In the genomic region with DNA sequence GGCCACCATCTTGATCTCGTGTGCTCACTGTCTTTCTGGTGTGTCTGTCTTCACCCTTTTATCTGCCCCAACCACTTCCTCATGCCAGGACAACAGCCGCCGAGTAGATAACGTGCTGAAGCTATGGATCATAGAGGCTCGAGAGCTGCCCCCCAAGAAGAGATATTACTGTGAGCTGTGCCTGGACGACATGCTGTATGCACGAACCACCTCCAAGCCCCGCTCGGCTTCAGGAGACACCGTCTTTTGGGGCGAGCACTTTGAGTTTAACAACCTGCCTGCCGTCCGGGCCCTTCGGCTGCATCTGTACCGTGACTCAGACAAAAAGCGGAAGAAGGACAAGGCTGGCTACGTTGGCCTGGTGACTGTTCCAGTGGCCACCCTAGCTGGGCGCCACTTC, we compare ENCODE assay signal across 15 mouse cellular contexts. TPM values are rescaled to one million over a fixed set of nuclear protein-coding genes. Genes with fewer than 3 reads are reported as not detected.
DNase-seq lines count a peak whose midpoint lies in the region; ATAC-seq and TF ChIP-seq lines count a peak whose summit lies in the region.
"Had no signal": no experiment of that assay in that cellular context is flagged by ENCODE, and none has a peak within 500 bp of the region (broad histone marks: within the 10 kb centered on the region; RNA-seq: fewer than 3 reads in every experiment).

No protein-coding gene starts in this region.

- no peak overlapping the region for H3K9ac ChIP-seq in stomach, embryonic 15.5 days
- no peak overlapping the region for H3K9ac ChIP-seq in stomach, postnatal 0 days (ENCODE audit: low read length)
- H3K9ac ChIP-seq in liver, embryonic 11.5 days (ENCODE audit: low read depth, low read length): peak overlapping the region; percentile 61
- H3K9ac ChIP-seq: neural tube, embryonic 13.5 days had no signal

- no peak for TF ChIP-seq CTCF in stomach, postnatal 0 days (IDR thresholded peaks at IDR 0.05; ENCODE audit: low read depth)

- H3K9me3 ChIP-seq in stomach, embryonic 15.5 days: no peaks in the 10 kb centered on the region
- no peaks in the 10 kb centered on the region for H3K9me3 ChIP-seq in stomach, postnatal 0 days (ENCODE audit: control insufficient read depth, low read length)
- H3K9me3 ChIP-seq in liver, embryonic 11.5 days (ENCODE audit: control insufficient read depth, low read length): no peaks in the 10 kb centered on the region
- H3K9me3 ChIP-seq: neural tube, embryonic 13.5 days had no signal

- no peak for TF ChIP-seq EP300 in stomach, postnatal 0 days (optimal IDR thresholded peaks at IDR 0.05)

- no peak overlapping the region for H3K4me3 ChIP-seq in stomach, embryonic 15.5 days (replicated peaks)
- no peak overlapping the region for H3K4me3 ChIP-seq in stomach, postnatal 0 days (ENCODE audit: low read depth, low read length)
- H3K4me3 ChIP-seq in liver, embryonic 11.5 days (ENCODE audit: low read depth, low read length): peak overlapping the region; percentile 35; the same call in 1 of the 2 replicates
- H3K4me3 ChIP-seq: neural tube, embryonic 13.5 days had no signal

- WGBS in stomach, embryonic 15.5 days: 83% methylated on average over 18 of the region's 18 CpGs
- 88% methylated on average over 18 of the region's 18 CpGs for WGBS in stomach, postnatal 0 days
- WGBS in liver, embryonic 11.5 days: 49% methylated on average over 18 of the region's 18 CpGs

- peak; percentile 40; the same call in 1 of the 2 replicates for ATAC-seq in stomach, embryonic 15.5 days (ENCODE audit: insufficient read depth, low FRiP score, low read depth)
- no peak for ATAC-seq in stomach, postnatal 0 days (ENCODE audit: low FRiP score, low TSS enrichment)
- ATAC-seq in liver, embryonic 11.5 days (replicated peaks; ENCODE audit: low FRiP score): peak; percentile 85

- no peaks in the 10 kb centered on the region for H3K27me3 ChIP-seq in stomach, embryonic 15.5 days (replicated peaks)
- H3K27me3 ChIP-seq in stomach, postnatal 0 days (ENCODE audit: control insufficient read depth, insufficient read depth, low read length): no peaks in the 10 kb centered on the region
- 0 out of 2 replicates have a peak, but pooled peaks cover 3% of the 10 kb centered on the region for H3K27me3 ChIP-seq in liver, embryonic 11.5 days (replicated peaks; ENCODE audit: control insufficient read depth, insufficient read depth, low read length)
- H3K27me3 ChIP-seq: neural tube, embryonic 13.5 days had no signal

- H3K27ac ChIP-seq in stomach, embryonic 15.5 days: no peak overlapping the region
- H3K27ac ChIP-seq in stomach, postnatal 0 days (replicated peaks): no peak overlapping the region
- peak overlapping the region; percentile 69 for H3K27ac ChIP-seq in liver, embryonic 11.5 days (ENCODE audit: low read depth, low read length)
- H3K27ac ChIP-seq: neural tube, embryonic 13.5 days had no signal

- H3K4me2 ChIP-seq in stomach, embryonic 15.5 days: no peak overlapping the region
- no peak overlapping the region for H3K4me2 ChIP-seq in stomach, postnatal 0 days (replicated peaks; ENCODE audit: low read depth)
- H3K4me2 ChIP-seq in liver, embryonic 11.5 days: peak overlapping the region; percentile 65
- H3K4me2 ChIP-seq: neural tube, embryonic 13.5 days had no signal

- H3K4me1 ChIP-seq in stomach, embryonic 15.5 days: peaks cover 21% of the 10 kb centered on the region
- no peaks in the 10 kb centered on the region; the same call in 1 of the 2 replicates for H3K4me1 ChIP-seq in stomach, postnatal 0 days (replicated peaks; ENCODE audit: control insufficient read depth, insufficient read depth)
- peaks cover 42% of the 10 kb centered on the region for H3K4me1 ChIP-seq in liver, embryonic 11.5 days (replicated peaks; ENCODE audit: control insufficient read depth, insufficient read depth, low read length)

- peaks cover 25% of the 10 kb centered on the region; the same call in 1 of the 2 replicates for H3K36me3 ChIP-seq in stomach, embryonic 15.5 days
- no peaks in the 10 kb centered on the region; the same call in 1 of the 2 replicates for H3K36me3 ChIP-seq in stomach, postnatal 0 days (ENCODE audit: control insufficient read depth, insufficient read depth, low read length)
- H3K36me3 ChIP-seq in liver, embryonic 11.5 days (ENCODE audit: control insufficient read depth, insufficient read depth, low read length): peaks cover 9% of the 10 kb centered on the region

- DNase-seq in adrenal gland, adult 2 months: peak; percentile 35
- no peak for DNase-seq in adrenal gland, postnatal 14 days
- no peak for DNase-seq in stomach, postnatal 0 days (ENCODE audit: low spot score)
- DNase-seq in liver, embryonic 11.5 days (ENCODE audit: low spot score): no peak
- DNase-seq in ovary, postnatal 14 days (ENCODE audit: low spot score): no peak
- no peak for DNase-seq in kidney, postnatal 36 days
- no peak for DNase-seq in lung, adult 18-20 months
- DNase-seq: adrenal gland, postnatal 25 days; cerebellum, adult 11 months; heart, postnatal 36 days; kidney, adult 9 months; layer of hippocampus, adult 9-11 months; lung, adult 2 months had no signal

RNA-seq across cellular contexts. Expression of a gene that starts 15.8 kb away (rescaled TPM):
- total RNA-seq in adrenal gland, adult 2 months (2021): 10 to 100 TPM; 14.3 to 21.8 TPM
- 51.6 and 56.0 TPM in 2 replicates for polyA plus RNA-seq in adrenal gland, adult 2 months (2012; rRNA removed)
- total RNA-seq in adrenal gland, postnatal 14 days (2021): 16.0 and 17.3 TPM in 2 replicates
- polyA plus RNA-seq in stomach, embryonic 15.5 days (2015; fragmentation: Nextera tagmentation; extraction: Ambion mirVana): 2.0 and 2.2 TPM in 2 replicates
- 0.61 and 0.70 TPM in 2 replicates for polyA plus RNA-seq in stomach, postnatal 0 days (2015; fragmentation: Nextera tagmentation; extraction: Ambion mirVana)
- 1.4 and 1.6 TPM in 2 replicates for polyA plus RNA-seq in liver, embryonic 11.5 days (2014; fragmentation: Nextera tagmentation; extraction: Ambion mirVana)

RNA-seq across cellular contexts. Expression of a gene that starts 16.1 kb away (rescaled TPM):
- 1 to 10 TPM; 4.6 to 8.7 TPM for total RNA-seq in adrenal gland, adult 2 months (2021)
- 6.9 and 7.1 TPM in 2 replicates for polyA plus RNA-seq in adrenal gland, adult 2 months (2012; rRNA removed)
- total RNA-seq in adrenal gland, postnatal 14 days (2021): 5.2 and 5.3 TPM in 2 replicates
- 13.3 and 14.9 TPM in 2 replicates for polyA plus RNA-seq in stomach, embryonic 15.5 days (2015; fragmentation: Nextera tagmentation; extraction: Ambion mirVana)
- polyA plus RNA-seq in stomach, postnatal 0 days (2015; fragmentation: Nextera tagmentation; extraction: Ambion mirVana): 6.9 and 7.8 TPM in 2 replicates
- 9.7 and 9.9 TPM in 2 replicates for polyA plus RNA-seq in liver, embryonic 11.5 days (2014; fragmentation: Nextera tagmentation; extraction: Ambion mirVana)

RNA-seq across cellular contexts. Expression of a gene that starts 17.5 kb away (rescaled TPM):
- 100 to 1,000 TPM; 145 to 164 TPM for total RNA-seq in adrenal gland, adult 2 months (2021)
- 378 and 381 TPM in 2 replicates for polyA plus RNA-seq in adrenal gland, adult 2 months (2012; rRNA removed)
- total RNA-seq in adrenal gland, postnatal 14 days (2021): 118 and 132 TPM in 2 replicates
- polyA plus RNA-seq in stomach, embryonic 15.5 days (2015; fragmentation: Nextera tagmentation; extraction: Ambion mirVana): 179 and 191 TPM in 2 replicates
- polyA plus RNA-seq in stomach, postnatal 0 days (2015; fragmentation: Nextera tagmentation; extraction: Ambion mirVana): 157 and 163 TPM in 2 replicates
- polyA plus RNA-seq in liver, embryonic 11.5 days (2014; fragmentation: Nextera tagmentation; extraction: Ambion mirVana): 159 and 171 TPM in 2 replicates

RNA-seq across cellular contexts. Expression of a gene that starts 24.0 kb away (rescaled TPM):
- 10 to 100 TPM; 35.2 to 36.4 TPM for total RNA-seq in adrenal gland, adult 2 months (2021)
- polyA plus RNA-seq in adrenal gland, adult 2 months (2012; rRNA removed): 202 and 271 TPM in 2 replicates
- 19.9 and 25.3 TPM in 2 replicates for total RNA-seq in adrenal gland, postnatal 14 days (2021)
- 8.5 and 8.7 TPM in 2 replicates for polyA plus RNA-seq in stomach, embryonic 15.5 days (2015; fragmentation: Nextera tagmentation; extraction: Ambion mirVana)
- polyA plus RNA-seq in stomach, postnatal 0 days (2015; fragmentation: Nextera tagmentation; extraction: Ambion mirVana): 4.7 and 5.8 TPM in 2 replicates
- 3.2 and 3.4 TPM in 2 replicates for polyA plus RNA-seq in liver, embryonic 11.5 days (2014; fragmentation: Nextera tagmentation; extraction: Ambion mirVana)

RNA-seq across cellular contexts. Expression of a gene that starts 40.0 kb away (rescaled TPM):
- 1 to 10 TPM; 1.0 to 1.3 TPM for total RNA-seq in adrenal gland, adult 2 months (2021)
- polyA plus RNA-seq in adrenal gland, adult 2 months (2012; rRNA removed): 1.2 and 2.1 TPM in 2 replicates
- 5.0 and 5.2 TPM in 2 replicates for total RNA-seq in adrenal gland, postnatal 14 days (2021)
- polyA plus RNA-seq in stomach, embryonic 15.5 days (2015; fragmentation: Nextera tagmentation; extraction: Ambion mirVana): 6.1 and 7.6 TPM in 2 replicates
- 1.5 and 1.6 TPM in 2 replicates for polyA plus RNA-seq in stomach, postnatal 0 days (2015; fragmentation: Nextera tagmentation; extraction: Ambion mirVana)
- 8.6 and 8.7 TPM in 2 replicates for polyA plus RNA-seq in liver, embryonic 11.5 days (2014; fragmentation: Nextera tagmentation; extraction: Ambion mirVana)

Comparison
In these comparisons a context has a peak if more than half of its experiments do, and no peak if none do; other contexts are left out.
1. RNA of a gene that starts 15.8 kb away (polyA plus RNA-seq): 51.6 to 56.0 TPM in adrenal gland, adult 2 months; 2.0 to 2.2 TPM in stomach, embryonic 15.5 days, 1.4 to 1.6 TPM in liver, embryonic 11.5 days and 0.61 to 0.70 TPM in stomach, postnatal 0 days; every median in the first group is over 10 times any median in the second.